Mouse (Mus musculus) cerebellum, adult 11 months (tissue): Measurements from ENCODE around the gene Ppp1r15b.
A peak's percentile ranks its signal among the peaks of the same experiment; 100 is the strongest.

ENCODE experiments used
- DNase-seq: peaks from one replicate; pipeline ENCODE4 v3.0.0; 2022

Gene Ppp1r15b

GRCm38 (mm10) chr1:133130638-133131560, at the start of gene Ppp1r15b:
Gene Ppp1r15b, plus strand, starts transcription at chr1:133131143.
- DNase-seq: peak; percentile 98

- no peak for DNase-seq
Measured at GRCm38 (mm10) chr1:133083003-133083546, 47.9 kb upstream of the Ppp1r15b start.

DNA sequence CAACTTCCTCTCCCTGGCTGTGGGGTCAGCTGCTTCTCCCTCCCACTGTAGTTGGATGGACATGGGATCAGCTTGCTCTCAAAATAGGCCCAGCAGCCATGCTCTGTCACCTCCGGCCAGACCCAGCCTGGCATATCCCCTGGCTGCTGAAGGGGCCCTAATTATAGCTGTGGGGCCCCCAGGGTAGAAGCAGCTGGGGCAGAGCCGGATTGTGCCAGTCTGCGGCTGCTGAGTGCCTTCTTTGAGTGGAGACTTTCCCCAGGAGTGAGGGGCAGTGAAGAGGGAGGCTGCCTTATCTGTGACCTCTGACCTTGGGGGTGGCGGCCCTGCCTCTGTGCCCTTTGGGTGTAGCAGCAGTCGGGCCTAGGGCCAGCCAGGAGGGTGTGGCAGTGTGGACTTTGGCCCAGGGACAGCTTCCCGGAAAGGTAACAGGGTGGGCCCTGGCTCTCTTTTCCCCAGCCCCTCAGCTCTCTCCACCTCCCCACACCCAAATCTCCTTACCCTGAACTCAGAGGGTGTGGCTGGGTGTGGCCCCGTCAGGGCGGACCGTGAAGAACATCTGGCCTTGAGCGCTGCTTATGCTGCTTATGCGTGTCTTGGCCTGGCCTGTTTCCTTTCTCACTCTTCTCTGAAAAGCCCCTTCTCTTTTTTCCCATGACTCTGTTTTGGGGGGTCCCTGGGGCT, 46.9 kb upstream of the Ppp1r15b start:
- DNase-seq: no peak

- no peak for DNase-seq
Measured at GRCm38 (mm10) chr1:133084708-133085416, 46.1 kb upstream of the Ppp1r15b start.

DNA sequence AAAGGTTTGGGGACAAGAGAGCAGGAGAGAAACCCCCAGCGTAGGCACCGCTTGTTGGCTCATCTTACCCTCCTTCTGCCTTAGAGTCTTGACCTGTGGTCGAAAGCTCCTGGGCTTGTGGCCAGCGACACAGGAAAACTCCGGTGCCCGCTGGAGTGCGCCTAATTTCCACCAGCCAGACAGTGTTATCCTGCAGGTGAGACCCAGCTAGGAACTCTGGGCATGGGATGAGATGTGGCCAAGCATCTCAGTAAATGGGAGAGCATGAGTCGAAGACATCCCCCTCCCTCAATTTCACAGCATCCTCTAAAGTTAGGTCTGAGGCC, 45.6 kb upstream of the Ppp1r15b start:
- DNase-seq: no peak

- DNase-seq: no peak
Measured at GRCm38 (mm10) chr1:133086804-133087203, 44.1 kb upstream of the Ppp1r15b start.

- DNase-seq: peak; percentile 49
Measured at GRCm38 (mm10) chr1:133087206-133087905, 43.6 kb upstream of the Ppp1r15b start.

- no peak for DNase-seq
Measured at GRCm38 (mm10) chr1:133088196-133088595, 42.7 kb upstream of the Ppp1r15b start.

DNA sequence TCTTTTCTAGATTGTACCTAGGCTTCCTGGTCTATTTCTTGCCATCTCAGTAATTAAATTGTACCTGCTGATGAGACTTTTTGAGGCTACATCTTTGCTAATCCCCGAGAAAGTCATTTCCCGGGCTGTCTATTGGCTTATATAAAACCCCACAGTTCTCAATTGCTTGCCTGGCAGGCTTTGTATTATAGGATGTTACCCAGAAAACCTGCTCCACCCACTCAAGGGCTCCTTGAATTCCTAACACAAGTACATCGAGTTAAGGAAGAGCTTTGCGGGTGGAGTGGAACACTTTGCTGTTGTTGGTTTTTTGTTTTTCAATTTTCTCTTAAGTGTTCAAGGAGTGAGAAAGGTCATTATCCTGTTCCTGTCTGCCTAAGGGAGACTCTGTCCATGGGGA, 41.5 kb upstream of the Ppp1r15b start:
- no peak for DNase-seq

GRCm38 (mm10) chr1:133090641-133091040, 40.3 kb upstream of the Ppp1r15b start:
- no peak for DNase-seq

GRCm38 (mm10) chr1:133091483-133091882, 39.5 kb upstream of the Ppp1r15b start:
- no peak for DNase-seq

GRCm38 (mm10) chr1:133093719-133094118, 37.2 kb upstream of the Ppp1r15b start:
- DNase-seq: no peak

DNA sequence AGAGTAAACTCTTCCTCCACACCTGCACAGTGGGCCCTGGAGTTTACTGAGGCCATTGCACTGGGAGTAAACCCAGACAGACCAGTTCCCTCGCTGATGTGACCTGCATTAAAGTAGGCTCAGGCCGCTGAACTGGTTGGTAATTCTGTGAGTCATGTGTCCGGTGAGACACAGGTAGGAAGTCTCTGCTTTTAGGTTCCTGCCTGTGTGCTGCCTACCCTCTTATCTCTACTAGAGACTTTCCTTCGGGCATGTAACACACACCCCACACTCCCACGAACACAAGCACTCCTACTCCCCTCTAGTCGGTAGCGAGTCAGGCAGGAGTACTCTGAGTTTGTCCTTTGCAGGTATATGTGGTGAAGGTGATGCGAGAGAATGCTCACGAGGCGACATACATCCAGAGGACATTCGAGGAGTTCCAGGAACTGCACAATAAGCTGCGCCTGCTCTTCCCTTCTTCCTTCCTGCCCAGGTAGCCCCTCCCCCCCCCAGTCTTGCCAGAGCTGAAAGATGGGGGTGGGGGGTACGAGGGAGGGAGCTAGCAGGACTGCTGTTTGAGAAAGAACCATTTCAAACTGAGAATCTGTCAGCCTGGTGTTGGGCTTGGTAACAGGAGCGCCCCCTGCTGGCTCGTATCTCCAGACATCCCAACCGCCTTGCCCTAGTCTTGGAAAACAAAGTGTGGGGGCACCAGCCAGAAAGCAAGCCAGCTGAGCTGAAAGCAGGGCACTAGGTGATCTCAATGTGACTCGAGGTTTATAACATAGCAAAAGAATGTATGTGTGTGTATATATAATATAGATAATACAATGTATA, 29.8 kb upstream of the Ppp1r15b start:
- DNase-seq: peak; percentile 67

DNA sequence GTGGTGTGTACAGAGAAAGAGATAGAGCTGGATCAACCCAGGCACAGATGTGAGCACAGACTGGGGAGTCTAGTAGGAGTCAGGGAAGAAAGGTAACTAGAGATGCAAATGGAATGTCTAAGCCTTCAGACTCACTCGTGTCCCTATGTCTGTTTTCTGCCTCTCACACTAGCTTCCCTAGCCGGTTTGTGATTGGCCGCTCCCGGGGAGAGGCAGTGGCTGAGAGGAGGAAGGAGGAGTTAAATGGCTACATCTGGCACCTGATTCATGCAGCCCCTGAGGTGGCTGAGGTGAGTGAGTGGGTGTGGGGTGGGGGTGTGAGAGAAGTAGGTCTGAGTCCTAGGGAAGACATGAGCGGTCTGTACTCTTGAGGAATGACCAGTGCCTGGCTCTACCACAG, 28.8 kb upstream of the Ppp1r15b start:
- no peak for DNase-seq

DNA sequence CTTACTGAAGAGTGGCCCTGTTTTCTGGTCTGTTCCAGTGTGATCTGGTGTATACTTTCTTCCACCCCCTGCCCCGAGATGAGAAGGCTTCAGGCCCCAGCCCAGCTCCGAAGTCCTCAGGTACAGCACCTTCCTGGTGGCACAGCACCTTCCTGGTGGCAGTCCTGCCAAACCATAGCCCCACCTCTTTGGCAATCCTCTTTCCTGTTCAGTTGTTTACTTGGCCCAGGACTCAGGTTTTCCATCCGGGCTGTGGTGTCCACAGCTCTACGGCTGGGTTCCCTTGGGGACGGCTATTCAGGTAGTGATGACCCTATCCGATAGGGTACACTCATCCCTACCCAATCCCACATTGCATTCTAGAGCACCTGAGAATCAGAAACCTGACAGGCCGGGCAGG, 27.6 kb upstream of the Ppp1r15b start:
- no peak for DNase-seq

GRCm38 (mm10) chr1:133103871-133104270, 27.1 kb upstream of the Ppp1r15b start:
- no peak for DNase-seq

DNA sequence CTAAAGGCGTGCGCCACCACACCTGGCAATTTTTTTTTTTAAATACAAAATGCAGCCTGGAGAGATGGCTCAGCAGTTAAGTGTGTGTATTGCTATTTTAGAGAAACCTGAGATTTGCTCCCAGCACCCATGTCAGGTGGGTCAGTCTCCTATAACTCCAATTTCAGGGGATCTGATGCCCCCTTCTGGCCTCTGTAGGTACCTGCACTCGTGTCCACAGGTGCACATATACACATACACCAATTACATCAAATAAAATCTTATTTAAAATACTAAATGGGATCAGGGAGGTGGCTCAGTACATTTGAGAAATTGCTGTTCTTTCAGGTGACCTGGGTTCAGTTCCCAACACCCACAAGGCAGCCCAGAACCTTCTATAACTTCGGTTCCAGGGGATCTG, 14.8 kb upstream of the Ppp1r15b start:
- no peak for DNase-seq

- DNase-seq: no peak
Measured at GRCm38 (mm10) chr1:133118127-133118526, 12.8 kb upstream of the Ppp1r15b start.

DNA sequence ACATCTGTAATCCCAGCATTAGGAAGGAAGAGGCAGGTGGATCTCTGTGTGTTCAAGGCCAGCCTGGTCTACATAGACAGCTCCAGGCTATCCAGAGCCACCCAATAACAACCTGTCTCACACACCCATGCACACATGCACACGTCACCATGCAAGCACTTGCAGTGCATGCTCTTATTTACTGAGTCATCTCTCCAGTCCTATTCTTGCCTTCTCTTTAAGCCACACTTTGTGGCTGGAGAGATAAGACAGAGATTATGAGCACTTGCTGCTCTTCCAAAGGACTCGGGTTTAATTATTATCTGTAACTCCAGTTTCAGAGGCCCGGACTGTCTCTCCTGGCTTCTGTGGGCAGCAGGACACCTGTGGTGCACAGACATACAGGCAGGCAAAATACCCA, 12.1 kb upstream of the Ppp1r15b start:
- no peak for DNase-seq

DNA sequence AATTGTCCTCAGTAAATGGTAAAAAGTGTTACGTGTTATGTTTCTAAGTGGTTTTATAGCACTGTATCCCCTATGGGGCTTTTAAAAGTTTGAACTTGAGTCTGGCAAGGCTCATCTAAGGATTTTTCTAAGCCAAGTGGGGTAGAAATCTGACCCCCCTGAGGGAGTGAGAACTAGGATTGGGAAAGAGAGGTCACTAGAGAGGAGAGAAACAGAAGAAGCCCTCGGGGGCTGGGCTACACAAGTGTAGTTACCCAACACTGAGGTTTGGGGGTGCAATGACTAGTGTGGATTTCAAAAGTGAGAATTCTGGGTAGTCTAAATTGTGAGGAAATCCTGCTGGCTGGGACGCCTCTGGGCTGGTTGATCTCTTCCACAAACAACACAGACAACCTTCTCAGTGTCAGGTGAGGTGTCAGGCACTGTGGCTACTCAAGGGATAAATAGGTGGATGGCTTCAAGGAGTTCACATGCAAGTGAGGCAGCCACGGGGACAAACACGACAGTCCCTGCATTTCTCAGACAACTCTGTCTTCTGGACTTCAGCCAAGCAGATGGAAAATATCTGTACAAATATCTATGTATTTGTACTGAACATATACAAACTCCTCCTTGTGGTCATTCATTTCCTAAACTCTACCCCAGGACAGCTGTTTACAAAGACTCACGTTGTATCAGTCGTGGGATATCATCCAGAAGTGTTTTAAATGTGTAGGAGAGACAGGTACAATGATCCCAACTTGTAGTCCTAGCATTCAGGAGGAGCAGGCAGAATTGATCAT, 10.8 kb upstream of the Ppp1r15b start:
- DNase-seq: no peak

GRCm38 (mm10) chr1:133121246-133121645, 9.7 kb upstream of the Ppp1r15b start:
- DNase-seq: no peak
